Mouse (Mus musculus): ENCODE measurements around the gene Ripk1.
"Not testable (repeated sequence)": the region's sequence is repeated elsewhere in the genome, so short reads cannot be mapped to it uniquely, and the experiment has no call there.

Ripk1 gene

DNA sequence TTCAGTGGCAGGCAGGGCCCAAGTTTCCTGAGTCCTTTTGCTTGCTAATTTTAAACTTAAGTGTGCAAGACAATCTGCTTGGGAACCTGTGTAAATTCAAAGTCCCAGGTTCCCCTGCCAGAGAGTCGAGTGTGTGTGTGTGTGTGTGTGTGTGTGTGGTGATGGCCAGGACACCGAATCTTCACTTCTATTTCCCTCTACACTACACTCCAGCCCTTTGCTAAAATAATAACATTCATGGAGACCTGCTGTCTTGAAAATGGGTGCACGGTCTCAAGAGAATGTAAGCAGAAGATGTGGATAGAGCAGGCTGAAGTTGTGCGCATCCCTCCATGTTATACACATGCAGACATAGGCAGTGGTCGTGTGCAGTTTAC, 35.9 kb downstream of the Ripk1 start:
- no peak for DNase-seq (ENCODE audit: low spot score)

DNA sequence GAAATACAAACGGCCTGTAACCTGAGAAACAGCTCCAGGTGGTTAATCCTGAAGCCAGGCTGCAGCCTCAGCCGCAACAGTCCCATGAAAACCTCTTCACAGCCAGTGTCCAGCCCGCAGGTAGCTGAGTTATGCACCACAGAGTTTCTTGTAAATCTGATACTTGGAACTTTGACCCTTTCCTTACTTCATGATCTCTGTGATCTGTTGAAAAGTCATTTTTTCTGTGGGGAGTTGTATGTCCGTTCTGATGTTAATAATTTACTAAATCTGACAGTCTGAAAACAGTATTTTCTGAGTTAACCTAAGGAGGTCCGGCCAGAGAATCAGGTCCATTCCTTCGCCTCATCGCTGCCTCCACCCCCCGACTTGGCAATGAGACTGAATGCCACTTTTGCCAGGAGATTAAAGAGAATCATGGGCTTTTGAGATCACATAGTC, 36.8 kb downstream of the Ripk1 start:
- DNase-seq (ENCODE audit: low spot score): no peak

DNA sequence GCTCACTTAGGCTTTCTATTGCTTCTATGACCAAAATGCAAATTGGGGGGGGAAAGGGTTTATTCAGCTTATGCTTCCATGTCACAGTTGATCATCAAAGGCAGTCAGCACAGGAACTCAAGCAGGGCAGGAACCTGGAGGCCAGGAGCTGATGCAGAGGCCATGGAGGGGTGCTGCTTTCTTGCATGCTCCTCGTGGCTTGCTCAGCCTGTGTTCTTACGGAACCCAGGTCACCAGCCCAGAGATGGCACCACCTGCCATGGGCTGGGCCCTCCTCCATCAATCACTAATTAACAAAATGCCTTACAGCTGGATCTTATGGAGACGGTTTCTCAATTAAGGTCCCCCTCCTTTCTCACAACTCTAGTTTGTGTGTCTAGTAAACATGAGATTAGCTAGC, 37.9 kb downstream of the Ripk1 start:
- no peak for DNase-seq (ENCODE audit: low spot score)

DNA sequence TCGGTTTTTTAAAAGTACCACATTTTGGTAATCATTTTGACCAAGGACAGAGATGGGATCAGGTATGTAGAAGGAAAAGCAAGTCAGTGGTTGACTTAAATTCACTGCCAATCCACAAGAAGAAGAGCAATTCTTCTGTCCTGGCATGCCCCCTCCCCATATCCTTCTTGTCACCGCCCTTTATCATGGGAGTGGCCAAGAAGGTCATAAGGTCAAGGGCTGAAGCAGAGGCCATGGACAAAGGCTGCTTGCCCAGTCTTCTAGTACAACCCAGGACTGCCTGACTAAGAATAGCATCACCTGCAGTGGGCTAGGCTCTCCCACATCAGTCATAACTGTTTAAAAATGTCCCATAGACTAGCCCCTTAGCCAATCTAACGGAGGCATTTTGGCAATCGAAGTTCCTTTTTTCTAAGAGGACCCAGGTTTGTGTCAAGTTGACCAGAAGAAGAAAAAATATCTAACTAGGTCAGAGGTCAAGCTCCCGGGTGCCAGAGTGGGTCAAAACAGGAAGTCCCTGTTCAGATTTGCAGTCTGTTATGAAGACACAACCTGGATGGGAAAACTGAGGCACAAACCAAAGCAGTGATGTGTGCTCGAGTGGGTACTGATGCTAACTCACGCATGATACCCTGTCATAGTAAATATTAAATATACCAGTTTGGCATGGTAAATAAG, 41.7 kb downstream of the Ripk1 start:
- no peak for DNase-seq (ENCODE audit: low spot score)

DNA sequence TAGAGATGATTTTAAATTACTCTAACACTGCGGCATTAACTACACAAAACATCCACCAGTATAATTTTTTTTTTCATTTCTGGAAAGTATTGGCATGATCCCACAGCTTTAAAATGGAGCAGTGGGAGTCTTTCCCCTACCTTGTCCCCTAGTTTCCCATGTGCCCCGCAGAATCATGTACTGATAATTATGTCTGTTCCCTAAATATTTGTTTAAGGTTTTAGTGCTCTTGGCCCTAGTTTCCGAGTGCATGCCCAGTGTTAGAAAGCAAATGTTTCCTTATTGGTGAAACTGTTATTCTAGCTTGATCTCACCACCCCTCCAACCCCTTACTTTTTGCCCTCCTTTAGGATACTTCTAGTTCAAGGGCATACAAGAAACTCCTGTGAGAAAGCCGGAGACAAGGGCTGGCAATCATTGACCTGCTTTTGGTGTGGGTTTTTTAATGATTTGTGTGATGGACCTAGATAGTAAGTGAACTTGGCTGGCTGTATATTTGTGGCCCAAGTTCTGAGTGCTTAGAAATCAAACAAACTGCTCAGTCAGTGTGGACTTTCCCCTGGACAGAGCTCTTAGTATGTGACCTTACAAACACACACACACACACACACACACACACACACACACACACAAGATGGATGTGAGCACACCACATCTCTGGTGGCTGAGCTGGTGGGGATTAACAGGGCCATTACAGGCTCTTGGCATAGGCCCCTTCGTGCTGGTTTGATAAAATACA, 43.5 kb downstream of the Ripk1 start:
- DNase-seq (ENCODE audit: low spot score): no peak

DNA sequence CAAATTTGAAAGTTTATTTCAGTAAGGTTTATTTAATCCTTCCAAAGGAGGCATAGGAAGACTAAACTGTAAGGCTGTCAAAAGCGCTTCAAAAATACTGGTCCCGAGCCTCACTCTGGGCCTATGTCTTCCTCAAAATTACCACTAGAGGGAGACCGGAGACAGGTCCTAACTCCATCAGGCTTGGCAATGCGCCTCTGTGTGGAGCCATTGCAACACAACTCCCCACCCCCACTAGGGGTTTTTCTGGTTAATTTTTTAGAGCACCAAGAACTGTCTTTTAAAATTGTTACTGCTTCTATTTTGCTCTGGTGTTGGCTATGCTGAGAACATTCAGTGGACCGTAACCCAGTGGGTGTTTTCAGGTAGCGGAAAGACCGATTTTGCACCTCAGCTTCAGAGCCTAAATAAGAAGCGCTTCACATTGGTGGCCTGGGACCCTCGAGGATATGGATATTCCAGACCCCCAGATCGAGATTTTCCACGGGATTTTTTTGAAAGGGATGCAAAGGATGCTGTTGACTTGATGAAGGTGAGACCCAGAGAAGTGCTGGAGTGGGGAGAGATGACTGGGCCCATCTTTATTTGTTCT, 44.4 kb downstream of the Ripk1 start:
- DNase-seq (ENCODE audit: low spot score): peak; percentile 89

DNA sequence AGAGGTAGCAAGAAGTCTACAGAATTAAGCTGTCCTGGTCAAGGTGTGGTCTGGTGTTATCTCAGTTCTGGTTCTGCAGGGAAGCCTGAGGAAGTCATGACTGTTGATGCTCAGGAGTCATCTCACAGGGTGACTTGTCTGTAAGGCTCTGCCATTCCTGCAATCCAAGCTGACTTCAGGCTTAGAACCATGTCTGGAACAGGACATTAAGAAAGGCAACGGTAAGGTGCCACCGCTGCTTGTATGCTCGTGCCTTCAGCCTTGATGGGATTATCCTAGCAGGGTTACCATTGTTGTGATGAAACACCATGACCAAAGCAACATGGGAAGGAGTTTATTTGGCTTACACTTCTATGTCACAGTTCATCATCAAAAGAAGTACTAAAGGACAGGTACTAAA, 45.4 kb downstream of the Ripk1 start:
- no peak for DNase-seq (ENCODE audit: low spot score)

DNA sequence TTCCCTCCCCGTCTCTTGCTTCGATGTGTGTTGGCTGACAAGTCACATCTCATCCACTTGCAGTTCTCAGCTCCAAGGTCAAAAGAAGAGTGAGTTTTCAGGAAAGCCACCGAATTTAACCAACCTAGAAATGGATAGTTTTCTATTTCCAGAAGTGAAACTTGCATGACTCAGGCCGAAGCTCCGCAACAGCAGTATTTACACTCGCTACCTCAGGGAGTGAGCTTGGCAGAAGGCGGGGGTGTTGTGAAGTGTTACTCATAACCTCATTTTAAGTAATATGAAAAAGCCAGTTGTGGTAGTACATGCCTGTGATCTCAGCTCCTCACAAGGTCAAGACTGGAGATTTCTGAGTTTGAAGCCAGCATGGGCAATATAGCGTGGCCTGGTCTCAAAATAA, 48.3 kb downstream of the Ripk1 start:
- no peak for DNase-seq (ENCODE audit: low spot score)

DNA sequence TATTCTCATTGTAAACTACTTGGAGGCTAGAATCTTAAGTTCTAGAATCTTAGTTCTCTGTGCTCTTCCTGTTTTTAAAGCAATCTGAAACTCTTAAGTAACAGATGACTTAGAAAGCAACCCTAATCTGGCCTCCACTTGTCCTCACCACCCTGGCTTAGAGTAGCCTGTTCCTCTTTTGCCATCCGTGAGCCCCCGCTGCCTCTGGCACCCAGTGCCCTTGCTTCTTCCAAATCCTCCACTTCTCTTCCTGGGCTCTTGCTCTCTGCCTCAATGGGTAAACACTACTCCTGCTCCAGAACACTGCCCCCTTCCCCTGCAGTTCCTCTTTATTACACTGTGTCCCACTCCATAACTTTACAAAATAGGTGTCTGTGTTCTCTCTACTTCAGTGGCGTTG, 49.5 kb downstream of the Ripk1 start:
- DNase-seq (ENCODE audit: low spot score): no peak

DNA sequence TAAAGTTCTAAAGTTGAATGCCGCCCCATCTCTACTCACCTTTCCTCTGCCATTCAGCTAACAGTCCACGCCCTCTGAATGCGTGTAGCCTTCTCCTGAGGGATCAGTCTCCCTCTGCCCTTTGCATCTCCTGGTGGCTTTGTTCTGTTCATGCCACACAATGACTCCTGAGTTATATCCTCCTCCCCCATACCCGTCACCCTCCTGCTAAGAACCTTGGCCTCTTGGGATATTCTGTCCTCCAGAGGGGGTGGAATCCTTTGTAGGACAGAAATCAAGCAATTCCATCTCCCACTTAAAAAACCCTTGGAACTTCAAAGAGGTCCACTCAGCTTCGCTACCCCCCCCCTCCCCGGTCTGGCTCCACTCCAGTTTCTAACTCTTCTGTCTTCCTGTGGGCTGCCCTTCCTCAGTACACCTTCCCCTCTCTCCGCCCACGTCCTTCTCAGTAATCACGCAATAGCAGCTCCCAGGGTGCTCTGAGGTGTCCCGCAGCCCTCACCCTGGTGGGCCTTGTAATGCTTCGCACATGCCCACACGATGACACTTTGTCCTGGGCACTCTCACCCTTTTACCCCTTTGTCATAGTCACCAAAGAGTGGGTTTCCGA, 51.6 kb downstream of the Ripk1 start:
- DNase-seq (ENCODE audit: low spot score): no peak

DNA sequence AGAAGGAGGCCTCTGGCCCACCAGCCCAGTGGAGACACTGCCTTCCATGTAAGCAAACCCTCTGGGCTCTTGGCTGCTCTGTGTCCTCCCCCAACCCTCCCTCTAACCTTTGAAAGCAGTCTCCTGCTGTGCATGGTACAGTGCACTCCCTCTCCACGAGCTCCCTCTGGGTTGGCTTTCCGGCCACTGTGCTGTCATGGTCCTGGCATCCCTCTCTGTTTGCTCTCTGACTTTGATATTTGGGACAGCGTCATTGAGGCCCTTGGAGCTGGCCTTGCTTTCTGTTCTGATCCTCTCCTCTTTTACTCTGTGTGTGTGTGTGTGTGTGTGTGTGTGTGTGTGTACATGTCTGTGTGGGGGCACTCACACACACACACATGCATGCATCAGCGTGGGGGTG, 52.2 kb downstream of the Ripk1 start:
- no peak for DNase-seq (ENCODE audit: low spot score)

DNA sequence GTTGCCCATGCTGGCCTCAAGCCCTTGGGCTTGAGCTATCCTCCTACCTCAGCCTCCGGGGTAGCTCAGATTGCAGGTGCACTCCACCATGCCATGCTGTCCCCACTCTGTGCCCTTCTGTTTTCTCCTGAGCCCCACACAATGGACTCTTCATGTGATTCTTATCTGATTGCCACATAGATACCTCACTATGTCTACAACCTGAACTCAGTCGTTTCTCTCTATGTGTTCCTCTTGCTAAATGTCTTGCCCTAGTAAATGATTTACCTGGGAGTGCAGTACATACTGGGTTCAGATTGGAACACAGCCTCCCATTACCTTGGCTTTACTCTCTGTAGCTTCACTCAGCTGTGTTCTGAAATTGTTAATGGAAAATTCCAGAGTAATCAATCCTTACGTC, 52.8 kb downstream of the Ripk1 start:
- DNase-seq (ENCODE audit: low spot score): no peak

DNA sequence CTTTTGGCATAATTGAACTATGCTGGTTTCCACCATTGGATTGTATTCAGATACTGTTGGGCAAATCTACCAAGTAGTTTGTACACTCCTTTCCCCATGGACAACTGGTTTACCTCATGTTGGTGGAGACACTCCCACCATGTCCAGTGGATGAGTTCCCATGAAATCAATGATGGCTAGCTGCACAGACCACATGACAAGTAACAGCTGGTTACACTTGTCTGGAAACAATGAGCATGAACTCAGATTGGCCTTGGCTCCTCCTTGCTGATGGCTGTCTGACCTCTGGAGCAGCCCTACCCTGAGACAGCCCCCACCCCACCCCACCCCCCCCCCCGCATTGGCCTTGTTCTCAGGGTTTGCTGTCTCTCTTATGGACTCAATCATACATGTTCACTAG, 55.1 kb downstream of the Ripk1 start:
- DNase-seq (ENCODE audit: low spot score): no peak

DNA sequence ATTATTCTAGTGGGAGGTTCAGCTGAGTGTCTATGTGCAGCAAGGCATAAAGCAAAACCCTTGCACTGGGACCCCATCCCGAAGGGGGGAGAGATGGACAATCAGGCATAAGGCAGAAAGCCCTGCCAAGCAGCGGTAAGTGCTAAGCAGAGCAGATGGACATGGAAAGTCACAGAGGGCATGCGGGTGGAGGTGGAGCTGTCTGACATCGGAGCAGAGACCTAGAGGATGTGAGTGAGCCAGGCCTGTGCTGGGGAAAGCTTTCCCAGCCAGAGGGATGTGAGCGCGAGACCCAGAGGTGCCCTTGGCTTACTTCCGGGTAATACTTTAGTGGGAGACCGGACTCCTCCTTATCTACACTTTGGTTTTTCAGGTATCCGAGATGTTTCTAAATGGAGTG, 57.9 kb downstream of the Ripk1 start:
- no peak for DNase-seq (ENCODE audit: low spot score)

DNA sequence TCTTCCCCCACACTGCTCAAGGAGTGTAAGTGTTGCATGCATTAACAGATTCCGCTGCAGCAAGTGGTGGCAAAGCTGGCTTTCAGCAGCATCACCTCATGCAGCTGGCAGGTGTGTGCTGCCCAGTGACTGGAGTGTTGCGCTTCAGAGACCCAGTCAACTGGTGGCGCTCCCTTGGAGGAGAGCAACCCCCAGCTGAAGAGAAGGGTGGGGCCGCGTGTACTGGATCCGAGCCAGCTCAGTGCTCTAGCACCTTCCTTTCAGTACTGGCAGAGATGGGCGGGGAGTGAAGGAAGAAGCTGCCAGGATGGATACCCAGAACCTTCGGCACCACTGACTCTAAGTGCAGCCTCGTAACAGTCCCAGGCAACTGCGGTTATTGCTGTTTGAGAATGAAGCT, 60.3 kb downstream of the Ripk1 start:
- DNase-seq (ENCODE audit: low spot score): no peak

DNA sequence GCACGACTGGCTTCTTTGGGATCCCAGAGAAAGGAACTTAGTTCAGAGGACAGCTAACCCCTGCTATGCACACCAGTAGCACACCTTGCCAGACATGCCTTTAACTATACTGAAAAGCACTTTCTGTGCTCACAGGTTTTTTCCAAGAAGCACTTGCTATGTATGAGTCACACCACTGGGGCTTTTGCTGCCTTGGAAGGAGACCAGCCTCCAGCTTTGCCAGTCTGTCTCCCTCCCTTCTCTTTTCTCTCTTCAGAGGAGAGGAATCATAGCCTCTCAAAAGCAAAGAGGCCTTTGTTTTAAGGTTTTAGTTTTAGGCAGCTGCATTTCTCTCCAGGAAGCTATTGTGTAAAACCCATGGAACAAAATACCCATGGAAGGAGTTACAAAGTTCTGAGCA, 64.2 kb downstream of the Ripk1 start:
- DNase-seq (ENCODE audit: low spot score): no peak

DNA sequence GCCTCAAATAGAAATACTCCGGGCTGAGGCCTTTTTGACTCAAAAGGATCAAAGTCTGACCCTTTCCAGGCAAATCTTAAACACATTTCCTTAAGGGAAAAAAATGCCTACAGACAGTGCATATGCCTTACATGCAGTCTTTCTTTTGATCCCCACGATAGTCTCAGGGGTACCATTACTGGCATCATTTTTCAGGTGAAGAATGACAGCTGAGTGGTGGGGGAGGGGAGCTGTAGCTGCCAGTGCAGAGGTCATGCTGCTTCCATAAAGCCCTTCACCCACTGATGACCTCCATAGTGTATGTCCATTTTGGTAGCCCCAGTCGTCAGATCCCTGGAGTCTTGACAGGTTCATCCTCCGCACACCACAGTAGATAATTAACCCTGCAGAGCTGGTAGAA, 68.1 kb downstream of the Ripk1 start:
- no peak for DNase-seq (ENCODE audit: low spot score)

DNA sequence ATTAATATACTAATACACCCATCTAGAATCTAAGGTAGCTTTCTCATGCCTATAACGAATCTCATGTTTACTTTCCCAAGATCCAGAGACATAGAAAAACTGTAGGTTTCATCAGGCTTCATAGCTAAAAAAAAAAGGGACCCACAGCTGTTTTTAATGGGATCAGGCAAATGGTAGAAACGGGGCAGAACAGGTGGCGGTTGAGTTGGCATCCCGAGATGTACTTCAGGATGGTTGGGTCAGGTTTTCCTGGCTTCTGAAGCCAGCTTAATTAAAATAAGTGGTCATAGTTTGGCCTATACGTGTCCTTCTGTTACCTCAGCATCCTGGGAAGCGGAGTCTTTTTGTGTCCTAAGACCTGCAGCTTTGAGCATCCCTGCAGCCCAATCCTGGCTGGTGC, 69.7 kb downstream of the Ripk1 start:
- no peak for DNase-seq (ENCODE audit: low spot score)

DNA sequence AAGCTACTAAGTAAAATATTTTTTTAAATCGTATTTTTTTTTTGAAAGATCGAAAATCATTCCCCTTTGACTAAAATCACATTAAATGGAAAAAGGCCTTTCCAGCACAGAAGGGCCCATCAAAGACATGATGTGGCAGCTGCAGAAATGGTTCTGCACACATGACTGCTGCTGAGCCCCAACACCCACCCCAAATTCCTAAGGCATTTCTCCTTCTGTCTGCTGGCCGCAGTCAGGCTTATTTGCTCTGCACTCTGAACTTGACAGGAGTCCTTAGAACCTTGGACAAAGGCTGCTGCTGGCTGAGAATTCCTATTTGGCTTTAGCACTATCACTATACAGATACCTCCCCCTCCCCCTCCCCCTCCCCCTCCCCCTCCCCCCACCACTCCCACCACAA, 70.7 kb downstream of the Ripk1 start:
- no peak for DNase-seq (ENCODE audit: low spot score)

DNA sequence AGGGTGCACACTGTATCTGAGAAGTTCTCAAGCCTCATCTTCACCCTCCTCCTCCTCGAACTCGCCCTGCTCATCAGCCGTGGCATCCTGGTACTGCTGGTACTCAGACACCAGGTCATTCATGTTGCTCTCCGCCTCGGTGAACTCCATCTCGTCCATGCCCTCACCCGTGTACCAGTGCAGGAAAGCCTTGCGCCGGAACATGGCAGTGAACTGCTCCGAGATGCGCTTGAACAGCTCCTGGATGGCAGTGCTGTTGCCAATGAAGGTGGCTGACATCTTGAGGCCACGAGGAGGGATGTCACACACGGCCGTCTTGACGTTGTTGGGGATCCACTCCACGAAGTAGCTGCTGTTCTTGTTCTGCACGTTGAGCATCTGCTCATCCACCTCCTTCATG, 72.3 kb downstream of the Ripk1 start:
- DNase-seq (ENCODE audit: low spot score): not testable (repeated sequence)

DNA sequence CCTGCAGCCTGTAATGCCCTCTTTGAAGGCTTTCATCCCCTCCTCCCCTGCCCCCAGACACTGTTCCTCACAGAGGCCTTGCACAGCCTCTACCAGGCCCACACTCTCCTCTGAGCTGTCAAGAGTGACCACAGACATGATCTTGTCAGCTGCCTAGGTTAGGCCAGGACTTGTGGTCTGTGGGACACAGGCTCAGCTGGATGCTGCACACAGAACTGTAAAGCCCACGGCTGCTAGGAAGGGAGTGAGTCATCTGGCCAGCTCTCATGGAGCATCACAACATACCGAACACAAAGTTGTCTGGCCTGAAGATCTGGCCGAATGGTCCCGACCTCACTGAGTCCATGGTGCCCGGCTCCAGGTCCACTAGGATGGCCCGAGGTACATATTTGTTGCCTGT, 73.7 kb downstream of the Ripk1 start:
- not testable (repeated sequence) for DNase-seq (ENCODE audit: low spot score)

DNA sequence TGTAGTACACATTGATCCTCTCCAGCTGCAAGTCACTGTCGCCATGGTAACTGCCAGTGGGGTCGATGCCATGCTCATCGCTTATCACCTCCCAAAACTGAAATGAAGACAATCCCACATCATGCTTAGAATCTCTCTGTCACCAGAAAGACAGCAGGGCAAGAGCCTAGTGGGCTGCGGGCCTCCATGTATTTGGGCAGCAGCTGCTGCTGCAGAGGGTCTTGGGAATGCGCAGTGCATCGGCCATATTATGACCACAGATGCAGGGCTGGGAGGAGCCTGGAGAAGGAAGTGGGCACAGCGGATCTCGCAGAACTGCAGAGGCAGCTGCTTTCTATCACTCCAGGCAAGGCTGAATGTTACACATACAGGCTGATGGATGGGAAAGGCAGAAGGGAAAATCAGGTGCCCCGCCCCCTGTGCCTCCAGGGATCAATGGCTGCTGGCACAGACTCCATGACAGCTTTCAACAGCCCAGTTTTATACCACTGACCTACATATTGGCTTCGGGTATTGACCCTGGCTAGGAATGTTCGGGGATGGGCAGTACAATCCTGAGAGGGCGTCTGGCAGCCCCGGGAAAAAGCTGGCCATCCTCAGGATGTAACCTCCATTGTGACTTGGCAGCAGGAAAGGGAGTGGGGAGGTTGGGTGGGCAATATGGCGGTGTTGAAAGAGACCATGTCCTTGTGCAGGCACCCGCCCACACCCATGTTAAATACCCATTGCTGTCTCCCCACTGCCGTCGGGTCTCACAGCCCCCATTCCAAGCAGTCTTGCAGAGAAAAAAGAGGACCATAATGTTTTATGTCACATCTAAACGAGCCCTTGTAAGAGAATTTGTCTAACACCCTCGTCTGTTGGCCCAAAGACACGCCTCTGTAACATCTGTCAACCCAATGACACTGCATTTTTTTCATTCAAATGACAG, 74.7 kb downstream of the Ripk1 start:
- peak; percentile 40 for DNase-seq (ENCODE audit: low spot score)
